In genomic region chr16:93888481-93888880, GRCm38 (mm10) we compare ENCODE assay signal across 26 mouse cellular contexts. TPM values are rescaled to one million over a fixed set of nuclear protein-coding genes. Genes with fewer than 3 reads are reported as not detected.
DNase-seq lines count a peak whose midpoint lies in the region; ATAC-seq and TF ChIP-seq lines count a peak whose summit lies in the region.
"Had no signal": no experiment of that assay in that cellular context is flagged by ENCODE, and none has a peak within 500 bp of the region (broad histone marks: within the 10 kb centered on the region; RNA-seq: fewer than 3 reads in every experiment).

No protein-coding gene starts in this region.

- H3K9ac ChIP-seq in intestine, postnatal 0 days (ENCODE audit: low read depth, low read length), result no peak overlapping the region
- H3K9ac ChIP-seq: embryonic facial prominence, embryonic 13.5 days; forebrain, embryonic 12.5 days; forebrain, embryonic 15.5 days; hindbrain, embryonic 12.5 days; hindbrain, embryonic 15.5 days had no signal

- H3K27ac ChIP-seq in bone marrow macrophage, adult 2 months (ENCODE audit: insufficient read depth, low read depth, low read length), result peak overlapping the region; percentile 14; the same call in 1 of the 2 replicates
- no peak overlapping the region for H3K27ac ChIP-seq in intestine, postnatal 0 days (ENCODE audit: low read depth, low read length)
- H3K27ac ChIP-seq: embryonic facial prominence, embryonic 10.5 days; embryonic facial prominence, embryonic 13.5 days; forebrain, embryonic 12.5 days; forebrain, embryonic 15.5 days; hindbrain, embryonic 12.5 days; hindbrain, embryonic 15.5 days had no signal

- H3K36me3 ChIP-seq in splenic B cell, adult 2 months (ENCODE audit: control insufficient read depth, insufficient read depth, low read length, poor library complexity, severe bottlenecking), result no peaks in the 10 kb centered on the region
- H3K36me3 ChIP-seq in intestine, postnatal 0 days (ENCODE audit: control insufficient read depth, insufficient read depth), result peaks cover 23% of the 10 kb centered on the region; the same call in 1 of the 2 replicates

- ATAC-seq in intestine, postnatal 0 days, result no peak
- ATAC-seq: forebrain, embryonic 15.5 days; Patski had no signal

- H3K9me3 ChIP-seq in intestine, postnatal 0 days (ENCODE audit: control insufficient read depth), result no peaks in the 10 kb centered on the region
- H3K9me3 ChIP-seq: embryonic facial prominence, embryonic 10.5 days; embryonic facial prominence, embryonic 13.5 days; forebrain, embryonic 12.5 days; forebrain, embryonic 15.5 days; G1E; hindbrain, embryonic 12.5 days; hindbrain, embryonic 15.5 days had no signal

- TF ChIP-seq POLR2A in bone marrow macrophage, adult 2 months (IDR thresholded peaks at IDR 0.05; ENCODE audit: borderline replicate concordance, low read depth, low read length), result no peak

- WGBS in intestine, postnatal 0 days, result 87% methylated on average over 6 of the region's 6 CpGs

- no peaks in the 10 kb centered on the region for H3K27me3 ChIP-seq in splenic B cell, adult 2 months (ENCODE audit: control insufficient read depth, insufficient read depth, low read length, poor library complexity, severe bottlenecking)
- no peaks in the 10 kb centered on the region for H3K27me3 ChIP-seq in intestine, postnatal 0 days (replicated peaks; ENCODE audit: control insufficient read depth, insufficient read depth, low read length)
- H3K27me3 ChIP-seq: embryonic facial prominence, embryonic 13.5 days; forebrain, embryonic 12.5 days; forebrain, embryonic 15.5 days; hindbrain, embryonic 12.5 days; hindbrain, embryonic 15.5 days; Patski had no signal

- peak overlapping the region; percentile 11; the same call in 1 of the 2 replicates for H3K4me3 ChIP-seq in bone marrow macrophage, adult 2 months (ENCODE audit: insufficient read depth, low read length)
- no peak overlapping the region for H3K4me3 ChIP-seq in intestine, postnatal 0 days (ENCODE audit: low read depth, low read length)
- H3K4me3 ChIP-seq: embryonic facial prominence, embryonic 10.5 days; embryonic facial prominence, embryonic 13.5 days; erythroblast, embryonic 14.5 days; forebrain, embryonic 12.5 days; forebrain, embryonic 15.5 days; hindbrain, embryonic 12.5 days; hindbrain, embryonic 15.5 days had no signal

- TF ChIP-seq CTCF in bone marrow macrophage, adult 2 months (IDR thresholded peaks at IDR 0.05; ENCODE audit: low read depth, low read length), result no peak
- no peak for TF ChIP-seq CTCF in intestine, postnatal 0 days (IDR thresholded peaks at IDR 0.05; ENCODE audit: low read depth)

- H3K4me2 ChIP-seq in intestine, postnatal 0 days (replicated peaks; ENCODE audit: low read depth), result no peak overlapping the region
- H3K4me2 ChIP-seq: embryonic facial prominence, embryonic 13.5 days; forebrain, embryonic 12.5 days; forebrain, embryonic 15.5 days; heart, embryonic 11.5 days; hindbrain, embryonic 12.5 days; hindbrain, embryonic 15.5 days had no signal

- peak; percentile 35 to 42 for DNase-seq in spleen, postnatal 36 days (ENCODE audit: low spot score in 2 of 2)
- no peak for DNase-seq in spleen, adult 12 weeks (ENCODE audit: low spot score)
- peak; percentile 69 for DNase-seq in splenic B cell, adult 2 months (ENCODE audit: low read depth, low spot score)
- DNase-seq in T-cell, adult 2 months (ENCODE audit: low spot score), result no peak
- DNase-seq: adrenal gland, adult 2 months; adrenal gland, postnatal 14 days; cerebellum, adult 11-12 months; cerebellum, adult 8-10 months; cerebellum, postnatal 10 days; cerebellum, postnatal 36 days; embryo, embryonic 11 days; gastrocnemius, postnatal 10 days; gastrocnemius, postnatal 36 days; heart, adult 11 months had no signal

- peaks cover 8% of the 10 kb centered on the region for H3K4me1 ChIP-seq in bone marrow macrophage, adult 2 months (ENCODE audit: control insufficient read depth, insufficient read depth, low read length)
- no peaks in the 10 kb centered on the region for H3K4me1 ChIP-seq in intestine, postnatal 0 days (replicated peaks; ENCODE audit: control insufficient read depth, insufficient read depth, low read length)

RNA-seq across cellular contexts. Expression of gene Chaf1b, which starts 4.8 kb away (rescaled TPM):
- 9.0 and 10.3 TPM in 2 replicates for polyA plus RNA-seq in bone marrow macrophage, adult 2 months (2012; ENCODE audit: insufficient read depth, insufficient read length, missing spikeins)
- polyA plus RNA-seq in intestine, postnatal 0 days (2015; fragmentation: Nextera tagmentation; extraction: Ambion mirVana), result 18.6 and 19.4 TPM in 2 replicates

RNA-seq across cellular contexts. Expression of gene Morc3, which starts 56.6 kb away (rescaled TPM):
- polyA plus RNA-seq in bone marrow macrophage, adult 2 months (2012; ENCODE audit: insufficient read depth, insufficient read length, missing spikeins), result 87.4 and 88.3 TPM in 2 replicates
- 15.5 and 20.0 TPM in 2 replicates for polyA plus RNA-seq in intestine, postnatal 0 days (2015; fragmentation: Nextera tagmentation; extraction: Ambion mirVana)

Comparison
In these comparisons a context has a peak if more than half of its experiments do, and no peak if none do; other contexts are left out.
1. DNase-seq: peak in spleen, postnatal 36 days (2 of 2) and splenic B cell, adult 2 months (single experiment); none in spleen, adult 12 weeks (single experiment) and T-cell, adult 2 months (single experiment).